Mouse (Mus musculus): ENCODE data around the gene Mink1. TPM values are rescaled to one million over a fixed set of nuclear protein-coding genes. Genes with fewer than 3 reads are reported as not detected.

Gene Mink1
- total RNA-seq, 1 experiment from 2014 or later: 52.5 TPM

- DNase-seq: no peak
These were observed 72.9 kb downstream of the Mink1 start for GRCm38 (mm10) chr11:70635601-70636000.

GRCm38 (mm10) chr11:70637764-70638163 is 75.1 kb downstream of the Mink1 start:
- DNase-seq: no peak

GRCm38 (mm10) chr11:70638293-70638692 is 75.6 kb downstream of the Mink1 start:
- no peak for DNase-seq

- DNase-seq: no peak
These were observed 76.1 kb downstream of the Mink1 start, which contains the start of gene Gp1ba for GRCm38 (mm10) chr11:70638714-70639278. Gene Gp1ba (plus strand): TSS chr11:70639122.

GRCm38 (mm10) chr11:70639976-70640375 is 77.3 kb downstream of the Mink1 start:
- no peak for DNase-seq

- DNase-seq: no peak
These were observed 78.6 kb downstream of the Mink1 start for GRCm38 (mm10) chr11:70641241-70641640.

GRCm38 (mm10) chr11:70643051-70643450 is 80.4 kb downstream of the Mink1 start:
- no peak for DNase-seq

GRCm38 (mm10) chr11:70644564-70645103 is 82.0 kb downstream of the Mink1 start:
- no peak for DNase-seq

- DNase-seq: no peak
These were observed 83.0 kb downstream of the Mink1 start for GRCm38 (mm10) chr11:70645461-70646258.

- no peak for DNase-seq
These were observed 83.5 kb downstream of the Mink1 start for GRCm38 (mm10) chr11:70646259-70646555.

GRCm38 (mm10) chr11:70646691-70647650 is 84.3 kb downstream of the Mink1 start, which contains the start of the genes Rnf167 and Slc25a11:
Gene Rnf167 (plus strand): TSS chr11:70647235.
Gene Slc25a11 (minus strand): TSS chr11:70647479.
- DNase-seq: peak; percentile 98

GRCm38 (mm10) chr11:70647716-70648420 is 85.2 kb downstream of the Mink1 start:
- DNase-seq: peak; percentile 64

- no peak for DNase-seq
These were observed 85.8 kb downstream of the Mink1 start for GRCm38 (mm10) chr11:70648512-70648911.

GRCm38 (mm10) chr11:70649185-70649734 is 86.6 kb downstream of the Mink1 start:
- no peak for DNase-seq

GRCm38 (mm10) chr11:70650322-70651175 is 87.9 kb downstream of the Mink1 start:
- peak; percentile 26 for DNase-seq

- DNase-seq: peak; percentile 63
These were observed 88.7 kb downstream of the Mink1 start for GRCm38 (mm10) chr11:70651391-70651790.

GRCm38 (mm10) chr11:70652029-70652883 is 89.6 kb downstream of the Mink1 start:
- peak; percentile 59 for DNase-seq

GRCm38 (mm10) chr11:70652884-70653344 is 90.2 kb downstream of the Mink1 start:
- no peak for DNase-seq

All from adrenal gland, postnatal 14 days (tissue).